ENCODE assay signal across 8 mouse cellular contexts in the genomic region with DNA sequence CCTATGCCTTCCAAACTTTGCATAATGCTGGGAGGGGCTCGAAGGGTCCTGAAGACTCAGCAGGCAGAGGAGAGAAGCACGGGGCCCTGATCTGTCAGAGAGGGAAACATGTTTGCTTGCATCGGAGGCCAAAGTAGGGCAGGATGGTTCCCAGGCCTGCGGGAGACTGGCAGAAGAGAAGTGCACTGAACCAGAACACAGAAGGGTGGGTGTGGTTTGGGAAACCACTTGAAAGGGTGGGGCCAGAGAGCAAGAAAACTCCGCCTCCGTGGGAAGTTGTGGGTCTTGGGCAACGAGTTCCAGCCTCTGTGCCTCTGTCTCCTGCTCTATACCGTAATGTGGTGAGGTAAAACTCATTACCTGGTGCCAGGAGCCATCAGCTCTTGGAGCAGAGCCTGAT. TPM values are rescaled to one million over a fixed set of nuclear protein-coding genes. Genes with fewer than 3 reads are reported as not detected.
DNase-seq lines count a peak whose midpoint lies in the region; ATAC-seq and TF ChIP-seq lines count a peak whose summit lies in the region.

No protein-coding gene starts in this region.

- H3K9me3 ChIP-seq in E14TG2a.4 (ENCODE audit: low read length) = no peaks in the 10 kb centered on the region
- H3K9me3 ChIP-seq in embryonic facial prominence, embryonic 13.5 days = no peaks in the 10 kb centered on the region

- H3K4me1 ChIP-seq in E14TG2a.4 (replicated peaks; ENCODE audit: low read depth, low read length) = peaks cover 37% of the 10 kb centered on the region
- H3K4me1 ChIP-seq in embryonic facial prominence, embryonic 13.5 days = peaks cover 28% of the 10 kb centered on the region

- intact Hi-C loops in gastrocnemius, adult 2 months (cut with DNase I) = no loop called here

- no peaks in the 10 kb centered on the region for H3K36me3 ChIP-seq in E14TG2a.4 (ENCODE audit: insufficient read depth, low read length)
- no peaks in the 10 kb centered on the region for H3K36me3 ChIP-seq in embryonic facial prominence, embryonic 13.5 days

- no peak overlapping the region for H3K4me3 ChIP-seq in gastrocnemius, adult 2 months
- H3K4me3 ChIP-seq in E14TG2a.4 (replicated peaks; ENCODE audit: low read length) = peak overlapping the region; percentile 32; the same call in 1 of the 2 replicates
- no peak overlapping the region for H3K4me3 ChIP-seq in embryonic facial prominence, embryonic 13.5 days

- ATAC-seq in embryonic facial prominence, embryonic 13.5 days (ENCODE audit: insufficient number of reproducible peaks, insufficient read depth, low FRiP score, low TSS enrichment, low read depth) = 0 out of 2 replicates have a peak, but pooled peaks have one; percentile 18

- H3K9ac ChIP-seq in embryonic facial prominence, embryonic 13.5 days = 0 out of 2 replicates have a peak overlapping the region, but pooled peaks have one; percentile 46

- H3K27me3 ChIP-seq in E14TG2a.4 (ENCODE audit: insufficient read depth, low read length) = peaks cover 11% of the 10 kb centered on the region
- no peaks in the 10 kb centered on the region for H3K27me3 ChIP-seq in embryonic facial prominence, embryonic 13.5 days

- H3K27ac ChIP-seq in gastrocnemius, adult 2 months = peak overlapping the region; percentile 48; the same call in 1 of the 2 replicates
- H3K27ac ChIP-seq in embryonic facial prominence, embryonic 13.5 days = peak overlapping the region; percentile 84

- WGBS in embryonic facial prominence, embryonic 13.5 days = 21% methylated on average over 8 of the region's 8 CpGs

- TF ChIP-seq CTCF in gastrocnemius, adult 2 months (IDR thresholded peaks at IDR 0.05) = no peak
- TF ChIP-seq CTCF in E14TG2a.4 (conservative IDR thresholded peaks at IDR 0.05; ENCODE audit: low read length) = no peak

- H3K4me2 ChIP-seq in embryonic facial prominence, embryonic 13.5 days = peak overlapping the region; percentile 0; the same call in 1 of the 2 replicates

- DNase-seq in gastrocnemius, adult 2 months = peak; percentile 55
- no peak for DNase-seq in gastrocnemius, adult 8-10 months (ENCODE audit: low spot score in 2 of 2)
- DNase-seq in kidney, postnatal 25 days = peak; percentile 73 to 78
- DNase-seq in natural killer cell, adult 2 months (ENCODE audit: low spot score in 2 of 2) = peak; percentile 30 to 36
- DNase-seq in layer of hippocampus, postnatal 14 days (ENCODE audit: low spot score in 2 of 2) = no peak
- no peak for DNase-seq in layer of hippocampus, postnatal 25 days (ENCODE audit: extremely low spot score in 1 of 2, low spot score in 1 of 2)

RNA-seq across cellular contexts. Expression of gene Cstad, which starts 7.7 kb away (rescaled TPM):
- 1 to 10 TPM in 1 of 2 experiments, under 1 TPM in 1; 0.47 to 1.8 TPM for total RNA-seq in gastrocnemius, adult 2 months (2021)
- total RNA-seq in gastrocnemius, adult 8-10 months (2022) = 1 to 10 TPM in 2 of 4 experiments, under 1 TPM in 2; 0.41 to 1.7 (median 0.77) TPM
- 1.9 and 2.0 TPM in 2 replicates for polyA plus RNA-seq in embryonic facial prominence, embryonic 13.5 days (2015; fragmentation: Nextera tagmentation; extraction: Ambion mirVana)
- 1 to 10 TPM; 7.5 to 9.3 TPM for total RNA-seq in layer of hippocampus, postnatal 14 days (2021)
- total RNA-seq in layer of hippocampus, postnatal 25 days (2021) = 10 to 100 TPM in 1 of 2 experiments, 1 to 10 TPM in 1; 3.0 to 10.3 TPM

Comparison
In these comparisons a context has a peak if more than half of its experiments do, and no peak if none do; other contexts are left out.
1. DNase-seq: peak in gastrocnemius, adult 2 months (single experiment), kidney, postnatal 25 days (2 of 2) and natural killer cell, adult 2 months (2 of 2); none in gastrocnemius, adult 8-10 months (0 of 2), layer of hippocampus, postnatal 14 days (0 of 2) and layer of hippocampus, postnatal 25 days (0 of 2).